Mouse (Mus musculus) testis, adult 2 months (tissue): ENCODE measurements around the gene Arsb.

ENCODE experiments used
- CTCF ChIP-seq: fragments of 200-500 bp; IDR thresholded peaks from 2 replicates; pipeline ENCODE4 v1.5.1; 2012; ENCODE audit warnings: low read depth, mild to moderate bottlenecking, inconsistent platforms, low read length, moderate library complexity; ENCODE audit not compliant: control insufficient read depth, insufficient read depth, insufficient replicate concordance
- POLR2A ChIP-seq: fragments of 200-500 bp; IDR thresholded peaks from 2 replicates; pipeline ENCODE4 v1.6.1; 2012; ENCODE audit warnings: low read depth, mild to moderate bottlenecking, inconsistent platforms, low read length, moderate library complexity; ENCODE audit not compliant: control insufficient read depth

DNA sequence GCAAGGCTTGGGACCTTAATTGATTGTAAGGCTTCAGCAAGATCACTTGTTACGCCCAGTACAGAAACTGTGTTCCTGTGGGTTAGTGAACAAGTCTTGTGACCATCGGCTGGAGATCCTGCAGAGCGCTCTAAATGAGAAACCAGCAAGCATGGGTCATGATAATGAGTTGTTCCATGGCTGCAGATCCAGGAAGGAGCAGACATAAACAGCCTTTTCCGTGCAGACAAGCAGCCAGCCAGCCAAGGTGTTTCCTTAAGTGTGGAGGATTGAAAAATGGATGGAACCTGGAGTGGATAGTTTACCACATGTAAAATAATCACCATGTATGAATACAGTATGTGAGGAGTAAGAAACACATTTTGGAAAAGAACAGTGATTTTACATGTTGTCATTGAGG lies 48.7 kb downstream of the Arsb start:
- TF ChIP-seq POLR2A: no peak
- TF ChIP-seq CTCF: no peak
